Mouse (Mus musculus) cerebellum, adult 2 months (tissue): ENCODE data around the gene Dis3l.

Experiments used
- CTCF ChIP-seq: fragments of 200-500 bp; IDR thresholded peaks from 2 replicates; pipeline ENCODE4 v1.5.1; 2011; ENCODE audit warnings: low read depth, mild to moderate bottlenecking, control low read depth, low read length, moderate library complexity, borderline replicate concordance; ENCODE audit not compliant: insufficient read depth
- POLR2A ChIP-seq: fragments of 200-500 bp; IDR thresholded peaks from 2 replicates; pipeline ENCODE4 v1.6.1; 2011; ENCODE audit warnings: low read length, control low read depth, borderline replicate concordance; ENCODE audit not compliant: insufficient read depth

DNA sequence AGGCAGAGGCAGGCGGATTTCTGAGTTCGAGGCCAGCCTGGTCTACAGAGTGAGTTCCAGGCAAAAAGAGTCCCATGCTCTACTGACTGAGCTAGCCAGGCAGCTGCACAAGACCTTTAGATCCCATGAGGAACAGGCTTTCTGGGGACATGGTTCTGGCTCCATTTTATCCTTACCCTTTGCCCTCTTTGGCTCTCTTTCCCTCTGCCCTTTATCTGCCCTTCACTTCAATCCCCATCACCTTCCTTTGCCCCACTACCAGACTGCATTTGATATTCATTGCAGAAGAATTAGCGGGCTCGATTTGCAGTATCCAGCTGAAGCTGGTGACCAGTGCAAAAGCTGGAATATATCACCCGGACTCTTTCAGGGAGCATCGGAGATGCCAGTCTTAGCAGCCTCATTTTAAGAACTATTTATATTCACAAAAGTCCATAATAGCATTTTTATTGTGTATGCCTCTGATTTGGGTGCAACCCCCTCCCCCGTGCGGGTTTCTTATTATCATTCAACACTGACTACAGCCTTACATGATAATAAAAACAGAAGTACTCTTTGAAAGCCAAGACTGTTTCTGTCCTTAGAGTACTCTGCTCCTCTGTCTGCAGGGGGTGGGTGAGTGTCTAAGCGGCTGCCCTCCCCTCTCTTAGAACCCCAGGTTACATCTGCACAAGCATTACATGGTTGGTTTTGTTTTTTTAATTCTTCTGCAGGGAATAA is 20.3 kb upstream of the Dis3l start:
- no peak for TF ChIP-seq CTCF
- no peak for TF ChIP-seq POLR2A
